Mouse (Mus musculus) megakaryocyte, embryonic 14.5 days (primary cell): ENCODE results near the gene Kcnk2.

ENCODE experiments used
- FLI1 ChIP-seq: IDR thresholded peaks from 2 replicates; pipeline ENCODE4 v1.6.1; 2012; ENCODE audit warnings: low read length, inconsistent platforms, mixed read lengths
- GATA1 ChIP-seq: IDR thresholded peaks from 3 replicates; pipeline ENCODE4 v1.6.1; 2012; ENCODE audit warnings: mixed read lengths, low read length, inconsistent platforms, borderline replicate concordance

GRCm38 (mm10) chr1:189435452-189435851 is 33.4 kb upstream of the Kcnk2 start:
- TF ChIP-seq GATA1, result no peak
- no peak for TF ChIP-seq FLI1
